Mouse (Mus musculus) Patski (cell line): Measurements from ENCODE around the gene Gsk3a. TPM values are rescaled to one million over a fixed set of nuclear protein-coding genes. Genes with fewer than 3 reads are reported as not detected.
"Not testable (repeated sequence)": the region's sequence is repeated elsewhere in the genome, so short reads cannot be mapped to it uniquely, and the experiment has no call there.

Experiments
- ATAC-seq: fragments of 100-300 bp; one replicate; pipeline ENCODE4 v1.8.0; 2021
- CTCF ChIA-PET: fragments of 350-600 bp; sonication (Branson Sonifier 250); formaldehyde crosslinking; loops from one replicate; lab custom pipeline; 2022; ENCODE audit warnings: inconsistent platforms; lab: Charles Lee
- POLR2A ChIA-PET: fragments of 350-600 bp; sonication (Branson Sonifier 250); formaldehyde crosslinking; loops from one replicate; lab custom pipeline; 2022; ENCODE audit warnings: antibody characterized with exemption, inconsistent platforms; lab: Charles Lee
- DNase-seq: peaks from one replicate; pipeline ENCODE4 v3.0.0-alpha.2; 2011; ENCODE audit warnings: low read depth, low spot score
- H3K27me3 ChIP-seq: fragments of 371-371 bp; one replicate; pipeline ENCODE4 v1.5.1; 2021
- CTCF ChIP-seq: fragments of 100-300 bp; IDR thresholded peaks from one replicate; pipeline ENCODE4 v1.5.1; 2021
- in situ Hi-C: fragments of 300-500 bp; cut with MboI; formaldehyde crosslinking; loops from 3 replicates; pipeline ENCODE4 v1.11.1; 2018; ENCODE audit warnings: low pct_unique_long_range_greater_than_20kb, mixed read lengths
- polyA plus RNA-seq: library from polyadenylated mRNA; unstranded; gene quantifications from one replicate; pipeline ENCODE4 v1.2.3, GENCODE M21; 2021

Gsk3a gene
- polyA plus RNA-seq, 1 experiment from 2014 or later, result 93.7 TPM

GRCm38 (mm10) chr7:25267751-25268463 lies 30.3 kb upstream of the Gsk3a start:
- DNase-seq (peak; percentile 100), ATAC-seq (peak; percentile 92)
- CTCF ChIA-PET, result interaction anchor here (0.9 to 2.7 kb wide), 5 partner anchors 10 to 48 kb away, joined by 3 to 7 read pairs (median 3); partner anchors contain the start of gene Megf8
- in situ Hi-C loops, result no loop called here
- POLR2A ChIA-PET, result interaction anchor here (0.6 to 1.6 kb wide), 3 partner anchors 30 to 122 kb away, joined by 3 read pairs; partner anchors contain the start of gene Zfp526
- TF ChIP-seq CTCF, result no peak
- no peaks in the 10 kb centered on the region for H3K27me3 ChIP-seq

- CTCF ChIA-PET, result interaction anchor here (0.9 to 1.3 kb wide), 4 partner anchors 11 to 49 kb away, joined by 3 to 5 read pairs (median 3); partner anchors contain the start of gene Megf8
- no peak for TF ChIP-seq CTCF
- POLR2A ChIA-PET, result no interaction called here
- in situ Hi-C loops, result no loop called here
- peak; percentile 98 for DNase-seq
- peak; percentile 51 for ATAC-seq
- H3K27me3 ChIP-seq, result no peaks in the 10 kb centered on the region
Observed at GRCm38 (mm10) chr7:25267301-25267750, 29.7 kb upstream of the Gsk3a start, which contains the start of gene Cic. Gene Cic (plus strand): TSS chr7:25267704.

- ATAC-seq, result no peak
- CTCF ChIA-PET, result no interaction called here
Observed at GRCm38 (mm10) chr7:25266180-25266962, 28.7 kb upstream of the Gsk3a start.

GRCm38 (mm10) chr7:25265743-25266142 lies 28.1 kb upstream of the Gsk3a start:
- in situ Hi-C loops, DNase-seq, POLR2A ChIA-PET, H3K27me3 ChIP-seq, ATAC-seq: not testable (repeated sequence)
- CTCF ChIA-PET, result interaction anchor here (1.0 kb wide), 1 partner anchor 9 kb away, joined by 4 read pairs; no protein-coding TSS in a partner anchor

More at GRCm38 (mm10) chr7:25266180-25266962, 28.7 kb upstream of the Gsk3a start:
- H3K27me3 ChIP-seq, result no peaks in the 10 kb centered on the region
- in situ Hi-C loops, result no loop called here
- no peak for TF ChIP-seq CTCF
- POLR2A ChIA-PET, result no interaction called here
- DNase-seq, result no peak

- ATAC-seq (no peak), DNase-seq (no peak)
- CTCF ChIA-PET, result interaction anchor here (0.9 to 1.0 kb wide), 2 partner anchors 10 to 11 kb away, joined by 3 to 4 read pairs; no protein-coding TSS in a partner anchor
- POLR2A ChIA-PET, result no interaction called here
- TF ChIP-seq CTCF, result no peak
- no peaks in the 10 kb centered on the region for H3K27me3 ChIP-seq
- in situ Hi-C loops, result no loop called here
Observed at GRCm38 (mm10) chr7:25263968-25264870, 26.6 kb upstream of the Gsk3a start.

- CTCF ChIA-PET, result interaction anchor here (0.7 to 1.0 kb wide), 2 partner anchors 10 to 90 kb away, joined by 3 read pairs; no protein-coding TSS in a partner anchor
- no peaks in the 10 kb centered on the region for H3K27me3 ChIP-seq
- no peak for ATAC-seq
- no peak for DNase-seq
- in situ Hi-C loops, result no loop called here
- no peak for TF ChIP-seq CTCF
- POLR2A ChIA-PET, result no interaction called here
Observed at GRCm38 (mm10) chr7:25261896-25262295, 24.2 kb upstream of the Gsk3a start.

- in situ Hi-C loops, result no loop called here
- ChIA-PET CTCF (interaction anchor here (0.7 to 1.7 kb wide), 6 partner anchors 9 to 150 kb away, joined by 3 to 7 read pairs (median 3); no protein-coding TSS in a partner anchor), POLR2A (interaction anchor here (1.3 kb wide), 1 partner anchor 17 kb away, joined by 3 read pairs; no protein-coding TSS in a partner anchor)
- TF ChIP-seq CTCF, result no peak
- ATAC-seq (no peak), DNase-seq (no peak)
- H3K27me3 ChIP-seq, result no peaks in the 10 kb centered on the region
Observed at GRCm38 (mm10) chr7:25251822-25252221, 14.2 kb upstream of the Gsk3a start.

GRCm38 (mm10) chr7:25251071-25251791 lies 13.6 kb upstream of the Gsk3a start:
- in situ Hi-C loops, result no loop called here
- no peak for ATAC-seq
- no peaks in the 10 kb centered on the region for H3K27me3 ChIP-seq
- no peak for DNase-seq
- CTCF ChIA-PET, result interaction anchor here (0.7 to 1.7 kb wide), 6 partner anchors 10 to 151 kb away, joined by 3 to 7 read pairs (median 3); no protein-coding TSS in a partner anchor
- no peak for TF ChIP-seq CTCF
- POLR2A ChIA-PET, result interaction anchor here (1.3 kb wide), 1 partner anchor 18 kb away, joined by 3 read pairs; no protein-coding TSS in a partner anchor
